Mouse (Mus musculus): ENCODE data around the gene Ormdl2. TPM values are rescaled to one million over a fixed set of nuclear protein-coding genes. Genes with fewer than 3 reads are reported as not detected.

Gene Ormdl2
- polyA plus RNA-seq, 1 experiment from 2014 or later: 87.5 TPM

DNA sequence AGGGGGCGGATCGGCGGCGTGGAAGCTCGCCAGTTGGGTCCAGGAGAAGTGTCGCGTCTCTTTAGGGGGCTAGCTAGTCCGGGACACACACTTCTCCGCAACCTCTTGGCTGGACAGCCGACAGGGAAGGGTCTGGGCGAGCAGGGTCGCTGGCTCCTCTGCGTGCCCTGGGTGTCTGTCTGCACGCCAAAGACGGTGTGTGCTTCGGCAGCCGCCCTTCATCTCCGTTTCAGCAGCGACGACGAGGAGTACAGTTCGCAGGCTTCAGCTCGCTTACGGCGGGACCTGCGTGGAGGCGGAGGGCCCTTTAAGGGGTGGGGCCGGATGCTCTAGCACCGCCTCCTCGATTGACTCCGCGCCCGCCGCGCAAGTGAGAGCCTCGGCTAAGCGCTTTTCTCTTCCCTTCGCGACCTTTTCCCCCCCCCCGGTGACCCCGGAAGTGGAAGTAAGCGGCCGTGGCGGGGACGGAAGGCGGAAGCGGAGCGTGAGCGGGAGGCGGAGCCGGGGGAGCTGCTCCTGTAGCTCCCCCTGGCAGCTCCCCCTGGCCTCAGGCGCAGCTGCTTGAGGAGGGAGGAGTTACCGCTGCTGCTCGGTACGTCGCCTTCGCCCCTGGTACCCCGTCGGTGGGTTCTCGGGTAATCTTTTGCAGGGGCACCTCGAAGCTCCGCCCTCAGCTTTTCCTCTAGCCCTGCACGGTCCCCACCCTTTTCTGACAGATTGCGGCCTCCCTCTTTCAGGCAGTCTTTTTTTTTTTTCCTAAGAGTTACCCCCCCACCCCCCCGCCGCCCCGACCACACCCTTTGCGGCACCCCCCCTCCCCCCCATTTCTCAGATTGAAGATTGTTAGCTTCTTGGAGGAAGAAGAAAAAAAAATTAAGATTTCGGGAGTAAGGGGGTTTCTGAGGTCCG, 16.1 kb downstream of the Ormdl2 start:
- peaks cover 33% of the 10 kb centered on the region for H3K4me1 ChIP-seq (replicated peaks; ENCODE audit: insufficient read depth, low read length)
- H3K27me3 ChIP-seq (ENCODE audit: insufficient read depth, low read length): no peaks in the 10 kb centered on the region
- H3K36me3 ChIP-seq (ENCODE audit: insufficient read depth, low read length): peaks cover 10% of the 10 kb centered on the region; the same call in 1 of the 2 replicates
- ATAC-seq (replicated peaks; ENCODE audit: low FRiP score, low read depth): peak; percentile 93
- H3K4me2 ChIP-seq (ENCODE audit: low read length): peak overlapping the region; percentile 72
- H3K27ac ChIP-seq: peak overlapping the region; percentile 98
- H3K4me3 ChIP-seq (replicated peaks; ENCODE audit: low read depth, low read length): peak overlapping the region; percentile 74
- peak; percentile 49 for TF ChIP-seq CTCF (IDR thresholded peaks at IDR 0.05; ENCODE audit: low read depth)
- H3K9ac ChIP-seq (ENCODE audit: low read depth, low read length): peak overlapping the region; percentile 85
- peak; percentile 99 for DNase-seq (ENCODE audit: low spot score)
- 1% methylated on average over 69 of the region's 70 CpGs for WGBS
- no peaks in the 10 kb centered on the region for H3K9me3 ChIP-seq (replicated peaks; ENCODE audit: low read length)

DNA sequence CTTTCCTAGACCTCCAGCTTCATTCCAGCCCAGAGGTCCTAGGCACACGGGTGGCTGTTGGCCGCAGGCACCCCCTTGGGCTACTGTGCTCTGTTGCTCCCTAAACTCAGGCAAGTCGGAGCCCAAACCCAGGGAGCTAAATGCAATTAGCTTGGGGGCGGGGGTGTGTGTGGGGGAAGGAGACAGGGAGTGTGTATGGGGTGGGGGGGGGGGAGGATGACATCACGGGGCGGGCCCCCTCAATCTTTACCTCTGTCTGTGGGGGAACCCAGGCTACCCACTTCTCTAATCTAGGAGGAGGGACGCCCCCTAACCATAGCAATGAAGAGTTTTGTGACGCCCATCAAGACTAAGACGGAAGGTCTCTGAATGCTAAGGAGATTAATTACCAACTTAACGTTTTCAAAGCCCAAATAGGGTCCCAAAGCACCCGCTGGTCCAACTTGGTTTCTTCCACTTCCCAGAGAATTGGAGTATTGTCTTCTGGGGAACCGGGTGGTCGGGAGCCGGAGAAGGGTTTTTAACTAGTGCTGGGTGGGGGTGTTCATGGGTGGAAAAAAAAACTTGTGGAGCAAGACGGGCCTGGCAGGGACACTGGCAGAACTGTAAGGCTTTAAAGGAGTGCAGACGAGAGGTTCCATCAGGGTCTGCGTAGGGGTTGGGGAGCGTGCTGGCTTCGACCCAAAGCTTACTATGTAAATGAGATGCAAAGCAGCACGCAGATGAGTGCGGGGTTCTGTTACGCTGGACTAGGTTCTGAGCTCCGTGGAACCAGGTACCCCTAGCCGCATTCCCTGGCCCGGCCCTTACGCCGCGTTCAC, 17.0 kb downstream of the Ormdl2 start, which contains the start of gene Tmem198b:
Tmem198b (minus strand) TSS at position 100 of the 821 bp plus-strand sequence.
- 0% methylated on average over 28 of the region's 28 CpGs for WGBS
- peak within 1 kb of the TSS; percentile 98 for H3K27ac ChIP-seq
- H3K4me2 ChIP-seq (ENCODE audit: low read length): peak within 1 kb of the TSS; percentile 72
- peak within 1 kb of the TSS; percentile 85 for H3K9ac ChIP-seq (ENCODE audit: low read depth, low read length)
- DNase-seq (ENCODE audit: low spot score) (peak; percentile 91), ATAC-seq (replicated peaks; ENCODE audit: low FRiP score, low read depth) (peak; percentile 52)
- peaks cover 10% of the 10 kb centered on the region; the same call in 1 of the 2 replicates for H3K36me3 ChIP-seq (ENCODE audit: insufficient read depth, low read length)
- H3K4me3 ChIP-seq (replicated peaks; ENCODE audit: low read depth, low read length): peak within 1 kb of the TSS; percentile 74
- no peak for TF ChIP-seq CTCF (IDR thresholded peaks at IDR 0.05; ENCODE audit: low read depth)
- no peaks in the 10 kb centered on the region for H3K27me3 ChIP-seq (ENCODE audit: insufficient read depth, low read length)
- H3K9me3 ChIP-seq (replicated peaks; ENCODE audit: low read length): no peaks in the 10 kb centered on the region
- H3K4me1 ChIP-seq (replicated peaks; ENCODE audit: insufficient read depth, low read length): peaks cover 33% of the 10 kb centered on the region

DNA sequence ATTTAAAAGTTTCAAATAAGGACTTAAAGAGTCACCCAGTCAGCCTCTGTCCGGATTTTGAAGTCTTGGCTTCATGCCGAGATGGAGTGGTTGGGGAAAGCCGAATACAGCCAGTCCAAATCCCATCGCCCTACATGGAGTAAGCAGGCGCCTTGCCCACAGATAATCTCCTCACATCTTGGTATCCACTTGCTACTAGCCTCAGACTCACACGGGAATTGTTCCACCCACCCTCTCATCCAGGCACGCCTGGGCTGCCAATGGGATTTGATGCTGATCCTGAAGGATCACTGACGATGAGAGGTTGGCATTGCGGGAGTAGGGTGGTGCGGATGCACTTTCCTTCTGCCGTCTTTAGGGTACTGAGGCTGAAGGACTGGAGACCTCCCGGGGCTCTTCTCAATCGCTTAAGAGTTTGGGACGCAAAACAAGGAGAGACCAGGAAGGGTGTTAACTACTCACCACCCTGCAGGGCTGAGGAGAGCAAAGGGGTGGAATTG, 17.6 kb downstream of the Ormdl2 start, which contains the start of gene Dnajc14:
Dnajc14 (plus strand) TSS at position 292 of the 500 bp plus-strand sequence.
- Histone ChIP-seq H3K4me1 (replicated peaks; ENCODE audit: insufficient read depth, low read length) (peaks cover 32% of the 10 kb centered on the region), H3K9ac (ENCODE audit: low read depth, low read length) (peak within 1 kb of the TSS; percentile 85), H3K27me3 (ENCODE audit: insufficient read depth, low read length) (no peaks in the 10 kb centered on the region), H3K4me3 (replicated peaks; ENCODE audit: low read depth, low read length) (peak within 1 kb of the TSS; percentile 74), H3K27ac (peak within 1 kb of the TSS; percentile 98), H3K4me2 (ENCODE audit: low read length) (peak within 1 kb of the TSS; percentile 72), H3K9me3 (replicated peaks; ENCODE audit: low read length) (no peaks in the 10 kb centered on the region), H3K36me3 (ENCODE audit: insufficient read depth, low read length) (peaks cover 13% of the 10 kb centered on the region; the same call in 1 of the 2 replicates)
- WGBS: under 1% methylated on average over 14 of the region's 14 CpGs
- DNase-seq (ENCODE audit: low spot score) (peak; percentile 76), ATAC-seq (replicated peaks; ENCODE audit: low FRiP score, low read depth) (0 out of 2 replicates have a peak, but pooled peaks have one; percentile 6)
- TF ChIP-seq CTCF (IDR thresholded peaks at IDR 0.05; ENCODE audit: low read depth): no peak

DNA sequence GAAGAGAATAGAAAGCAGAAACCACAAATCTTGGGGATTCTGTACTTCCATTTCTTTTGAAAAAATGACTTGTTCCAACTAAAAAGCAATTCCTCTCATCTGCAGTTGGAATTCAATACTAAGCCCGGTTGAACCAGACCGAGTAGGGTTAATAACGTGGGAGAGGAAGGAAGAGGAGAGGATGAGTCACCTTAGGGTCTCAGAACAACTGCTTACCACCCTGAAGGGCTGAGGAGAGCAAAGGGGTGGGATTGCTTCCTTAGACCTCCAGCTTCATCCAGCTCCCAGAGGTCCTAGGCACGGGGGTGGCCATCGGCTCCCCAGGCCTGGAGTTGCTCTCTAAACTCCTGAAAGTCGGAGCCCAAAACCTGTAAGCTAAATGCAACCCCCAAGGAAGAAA, 18.1 kb downstream of the Ormdl2 start:
- DNase-seq (ENCODE audit: low spot score): peak; percentile 44
- peak overlapping the region; percentile 98 for H3K27ac ChIP-seq
- peaks cover 13% of the 10 kb centered on the region; the same call in 1 of the 2 replicates for H3K36me3 ChIP-seq (ENCODE audit: insufficient read depth, low read length)
- H3K27me3 ChIP-seq (ENCODE audit: insufficient read depth, low read length): no peaks in the 10 kb centered on the region
- WGBS: 7% methylated on average over 6 of the region's 6 CpGs
- H3K9me3 ChIP-seq (replicated peaks; ENCODE audit: low read length): no peaks in the 10 kb centered on the region
- no peak for TF ChIP-seq CTCF (IDR thresholded peaks at IDR 0.05; ENCODE audit: low read depth)
- peak overlapping the region; percentile 72 for H3K4me2 ChIP-seq (ENCODE audit: low read length)
- peak overlapping the region; percentile 85 for H3K9ac ChIP-seq (ENCODE audit: low read depth, low read length)
- peaks cover 30% of the 10 kb centered on the region for H3K4me1 ChIP-seq (replicated peaks; ENCODE audit: insufficient read depth, low read length)
- no peak for ATAC-seq (replicated peaks; ENCODE audit: low FRiP score, low read depth)
- peak overlapping the region; percentile 74 for H3K4me3 ChIP-seq (replicated peaks; ENCODE audit: low read depth, low read length)

DNA sequence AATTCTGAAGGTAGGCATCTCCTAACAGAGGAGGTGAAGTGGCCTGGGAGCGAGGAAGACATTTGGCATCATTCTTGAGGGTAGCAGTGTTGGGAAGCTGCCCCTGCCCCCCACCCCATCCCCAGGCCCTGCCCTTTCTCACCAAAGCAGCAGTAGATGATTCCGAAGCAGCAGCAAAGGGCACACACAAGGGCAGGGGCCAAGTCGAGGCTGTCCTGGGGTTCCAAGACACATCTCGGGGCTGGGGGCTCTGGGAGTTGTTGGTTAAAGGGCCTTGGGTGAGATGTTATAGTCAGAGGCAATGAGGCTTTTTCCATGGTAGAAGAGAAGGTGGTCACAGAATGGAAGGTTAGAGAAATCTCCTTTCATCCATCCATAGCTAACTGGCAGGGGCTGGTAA, 18.5 kb downstream of the Ormdl2 start:
- Histone ChIP-seq H3K4me1 (replicated peaks; ENCODE audit: insufficient read depth, low read length) (peaks cover 30% of the 10 kb centered on the region), H3K4me3 (replicated peaks; ENCODE audit: low read depth, low read length) (peak overlapping the region; percentile 74; the same call in 1 of the 2 replicates), H3K27me3 (ENCODE audit: insufficient read depth, low read length) (no peaks in the 10 kb centered on the region), H3K27ac (peak overlapping the region; percentile 98; the same call in 1 of the 2 replicates), H3K4me2 (ENCODE audit: low read length) (peak overlapping the region; percentile 72), H3K9me3 (replicated peaks; ENCODE audit: low read length) (no peaks in the 10 kb centered on the region), H3K9ac (ENCODE audit: low read depth, low read length) (peak overlapping the region; percentile 85), H3K36me3 (ENCODE audit: insufficient read depth, low read length) (peaks cover 13% of the 10 kb centered on the region; the same call in 1 of the 2 replicates)
- DNase-seq (ENCODE audit: low spot score): no peak
- no peak for TF ChIP-seq CTCF (IDR thresholded peaks at IDR 0.05; ENCODE audit: low read depth)
- ATAC-seq (replicated peaks; ENCODE audit: low FRiP score, low read depth): no peak
- WGBS: 51% methylated on average over 4 of the region's 4 CpGs

Data from kidney, postnatal 0 days (tissue).